Mouse (Mus musculus): ENCODE measurements around the gene Gm45618. TPM values are rescaled to one million over a fixed set of nuclear protein-coding genes. Genes with fewer than 3 reads are reported as not detected.

The Gm45618 gene
- polyA plus RNA-seq, 1 experiment from 2014 or later, result not detected

DNA sequence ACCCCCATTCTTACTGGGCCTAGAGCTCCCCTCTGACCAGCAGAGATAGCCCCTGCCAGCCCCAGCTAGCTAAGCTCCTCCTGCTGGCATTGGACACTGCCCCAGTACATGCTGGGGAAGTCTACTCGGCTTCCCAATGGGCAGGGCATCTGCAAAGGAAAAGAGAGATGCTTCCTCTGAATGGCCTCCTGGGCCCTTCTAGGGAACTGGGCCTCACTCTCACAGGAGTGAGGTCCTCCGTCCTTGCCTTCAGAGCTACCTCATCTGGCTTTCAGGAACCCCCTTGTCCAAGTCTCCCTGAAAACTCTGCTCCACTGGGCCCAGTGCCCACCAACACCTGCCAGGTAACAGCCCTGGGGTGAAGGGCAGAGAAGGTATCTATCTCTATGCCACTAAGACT, 39.7 kb downstream of the Gm45618 start:
- no peak for ATAC-seq (ENCODE audit: low FRiP score, low read depth)
- H3K4me2 ChIP-seq (replicated peaks), result no peak overlapping the region
- peaks cover 54% of the 10 kb centered on the region for H3K36me3 ChIP-seq
- 60% methylated on average over 2 of the region's 2 CpGs for WGBS
- no peak overlapping the region for H3K4me3 ChIP-seq
- no peak overlapping the region for H3K27ac ChIP-seq
- H3K9me3 ChIP-seq, result no peaks in the 10 kb centered on the region
- peaks cover 46% of the 10 kb centered on the region for H3K27me3 ChIP-seq (replicated peaks)
- peaks cover 11% of the 10 kb centered on the region for H3K4me1 ChIP-seq
- no peak overlapping the region for H3K9ac ChIP-seq

DNA sequence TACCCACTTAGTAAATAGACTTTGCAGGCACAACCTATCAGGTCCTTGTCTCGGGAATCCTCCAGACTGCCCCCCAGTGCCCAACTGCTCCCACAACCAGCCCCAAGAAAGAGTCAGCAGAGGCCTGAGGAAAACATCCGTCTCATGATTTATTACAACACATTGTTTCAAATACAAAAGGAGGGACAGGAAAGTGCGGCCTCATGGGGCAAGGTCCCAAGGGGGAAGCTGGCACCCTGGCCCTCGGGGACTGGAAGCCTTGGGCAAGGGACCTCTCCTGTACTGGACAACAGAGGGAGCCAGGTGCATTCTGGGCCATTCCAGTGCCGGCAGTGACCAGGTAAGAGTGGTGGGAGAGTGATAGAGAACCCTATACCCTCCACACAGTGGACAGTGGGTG, 41.2 kb downstream of the Gm45618 start:
- Histone ChIP-seq H3K27ac (no peak overlapping the region), H3K36me3 (peaks cover 41% of the 10 kb centered on the region), H3K4me3 (no peak overlapping the region), H3K4me2 (replicated peaks) (no peak overlapping the region), H3K4me1 (peaks cover 11% of the 10 kb centered on the region), H3K27me3 (replicated peaks) (peaks cover 39% of the 10 kb centered on the region), H3K9me3 (no peaks in the 10 kb centered on the region), H3K9ac (no peak overlapping the region)
- WGBS, result 36% methylated on average over 5 of the region's 5 CpGs
- no peak for ATAC-seq (ENCODE audit: low FRiP score, low read depth)

- H3K4me1 ChIP-seq, result peaks cover 4% of the 10 kb centered on the region
- WGBS, result 66% methylated on average over 3 of the region's 3 CpGs
- peaks cover 19% of the 10 kb centered on the region for H3K36me3 ChIP-seq
- peaks cover 17% of the 10 kb centered on the region for H3K27me3 ChIP-seq (replicated peaks)
- no peak overlapping the region for H3K4me3 ChIP-seq
- no peak overlapping the region for H3K9ac ChIP-seq
- no peak overlapping the region for H3K4me2 ChIP-seq (replicated peaks)
- H3K27ac ChIP-seq, result no peak overlapping the region
- H3K9me3 ChIP-seq, result no peaks in the 10 kb centered on the region
- no peak for ATAC-seq (ENCODE audit: low FRiP score, low read depth)
Observed at GRCm38 (mm10) chr7:142077138-142077537, 43.4 kb downstream of the Gm45618 start.

DNA sequence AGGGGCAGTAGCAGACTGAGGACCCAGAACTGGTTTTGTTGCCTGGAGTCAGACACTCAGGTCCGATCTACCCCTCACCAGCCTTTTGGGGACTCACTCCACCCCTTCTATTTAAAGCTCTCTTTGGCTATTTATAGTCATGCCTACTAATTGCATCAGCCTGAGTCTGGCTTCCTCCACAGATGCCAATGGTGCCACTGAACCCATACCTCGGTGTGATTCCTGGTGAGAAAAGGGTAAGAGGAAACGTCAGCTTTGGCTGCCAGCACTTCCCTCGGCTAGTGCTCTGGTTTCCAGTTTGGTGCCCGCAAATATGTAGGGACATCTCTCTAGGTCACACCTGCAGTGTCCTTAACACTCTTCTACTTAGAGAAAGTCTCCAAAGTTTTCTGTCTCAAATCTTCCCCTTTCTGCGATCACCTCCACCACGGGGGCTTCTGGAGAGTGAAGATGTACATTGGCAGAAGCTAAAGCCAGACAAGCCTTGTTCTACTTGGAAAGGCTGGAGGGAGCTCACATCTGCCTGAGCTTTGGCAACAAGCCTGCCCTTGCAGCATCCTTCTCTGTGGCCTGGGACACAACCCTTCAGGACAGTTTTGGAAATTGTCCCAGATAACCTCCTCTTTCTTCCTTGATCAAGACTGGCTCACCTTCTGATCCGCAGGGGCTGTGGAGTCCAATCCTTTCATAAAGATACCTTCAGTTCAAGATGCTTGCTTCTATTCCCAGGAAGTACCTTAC, 46.2 kb downstream of the Gm45618 start:
- Histone ChIP-seq H3K27me3 (replicated peaks) (0 out of 2 replicates have a peak, but pooled peaks cover 4% of the 10 kb centered on the region), H3K4me1 (no peaks in the 10 kb centered on the region; the same call in 1 of the 2 replicates), H3K36me3 (no peaks in the 10 kb centered on the region), H3K4me3 (no peak overlapping the region), H3K9ac (no peak overlapping the region), H3K4me2 (replicated peaks) (no peak overlapping the region), H3K9me3 (no peaks in the 10 kb centered on the region), H3K27ac (no peak overlapping the region)
- 71% methylated on average over 8 of the region's 8 CpGs for WGBS
- ATAC-seq (ENCODE audit: low FRiP score, low read depth), result no peak

GRCm38 (mm10) chr7:142071717-142072116, 48.8 kb downstream of the Gm45618 start:
- Histone ChIP-seq H3K27me3 (replicated peaks) (0 out of 2 replicates have a peak, but pooled peaks cover 4% of the 10 kb centered on the region), H3K36me3 (no peaks in the 10 kb centered on the region), H3K4me2 (replicated peaks) (no peak overlapping the region), H3K4me1 (no peaks in the 10 kb centered on the region; the same call in 1 of the 2 replicates), H3K9ac (no peak overlapping the region), H3K27ac (no peak overlapping the region), H3K9me3 (no peaks in the 10 kb centered on the region), H3K4me3 (no peak overlapping the region)
- no peak for ATAC-seq (ENCODE audit: low FRiP score, low read depth)

- no peak overlapping the region for H3K4me3 ChIP-seq
- 8% methylated on average over 10 of the region's 10 CpGs for WGBS
Observed at GRCm38 (mm10) chr7:142071212-142071578, 49.3 kb downstream of the Gm45618 start.

GRCm38 (mm10) chr7:142070458-142071211, 49.9 kb downstream of the Gm45618 start:
- H3K4me1 ChIP-seq, result no peaks in the 10 kb centered on the region; the same call in 1 of the 2 replicates
- ATAC-seq (ENCODE audit: low FRiP score, low read depth), result peak; percentile 68
- WGBS, result 15% methylated on average over 13 of the region's 13 CpGs
- H3K36me3 ChIP-seq, result no peaks in the 10 kb centered on the region
- no peak overlapping the region for H3K4me3 ChIP-seq
- H3K9ac ChIP-seq, result no peak overlapping the region
- H3K9me3 ChIP-seq, result no peaks in the 10 kb centered on the region
- no peak overlapping the region for H3K27ac ChIP-seq
- peak overlapping the region; percentile 54 for H3K4me2 ChIP-seq (replicated peaks)
- H3K27me3 ChIP-seq (replicated peaks), result 0 out of 2 replicates have a peak, but pooled peaks cover 4% of the 10 kb centered on the region

More at GRCm38 (mm10) chr7:142071212-142071578, 49.3 kb downstream of the Gm45618 start:
- Histone ChIP-seq H3K4me1 (no peaks in the 10 kb centered on the region; the same call in 1 of the 2 replicates), H3K9me3 (no peaks in the 10 kb centered on the region), H3K4me2 (replicated peaks) (peak overlapping the region; percentile 54), H3K27me3 (replicated peaks) (0 out of 2 replicates have a peak, but pooled peaks cover 4% of the 10 kb centered on the region), H3K36me3 (no peaks in the 10 kb centered on the region), H3K9ac (no peak overlapping the region), H3K27ac (no peak overlapping the region)
- ATAC-seq (ENCODE audit: low FRiP score, low read depth), result peak; percentile 72

Other genes starting within 250 kb of the Gm45618 start
- 70.1 and 74.1 TPM in 2 replicates for gene Tollip, start 202.2 kb downstream of the Gm45618 start, polyA plus RNA-seq (2016; fragmentation: Nextera tagmentation; extraction: Ambion mirVana)
- gene Brsk2, start 171.0 kb downstream of the Gm45618 start, polyA plus RNA-seq (2016; fragmentation: Nextera tagmentation; extraction: Ambion mirVana), result 21.0 and 21.2 TPM in 2 replicates
- 51.3 and 52.2 TPM in 2 replicates for gene Mob2, start 59.7 kb downstream of the Gm45618 start, polyA plus RNA-seq (2016; fragmentation: Nextera tagmentation; extraction: Ambion mirVana)
- 61.6 and 63.6 TPM in 2 replicates for gene Dusp8, start 24.9 kb downstream of the Gm45618 start, polyA plus RNA-seq (2016; fragmentation: Nextera tagmentation; extraction: Ambion mirVana)
- not detected in 2 replicates for gene Gm39115, start 15.3 kb upstream of the Gm45618 start, polyA plus RNA-seq (2016; fragmentation: Nextera tagmentation; extraction: Ambion mirVana)
- gene Gm45337, start 23.9 kb upstream of the Gm45618 start, polyA plus RNA-seq (2016; fragmentation: Nextera tagmentation; extraction: Ambion mirVana), result not detected in 2 replicates
- gene Gm29735, start 36.4 kb upstream of the Gm45618 start, polyA plus RNA-seq (2016; fragmentation: Nextera tagmentation; extraction: Ambion mirVana), result not detected in 2 replicates
- gene Gm4553, start 45.0 kb upstream of the Gm45618 start, polyA plus RNA-seq (2016; fragmentation: Nextera tagmentation; extraction: Ambion mirVana), result not detected in 2 replicates
- gene Krtap5-2, start 55.3 kb upstream of the Gm45618 start, polyA plus RNA-seq (2016; fragmentation: Nextera tagmentation; extraction: Ambion mirVana), result not detected in 2 replicates
- not detected in 2 replicates for gene Gm10153, start 69.7 kb upstream of the Gm45618 start, polyA plus RNA-seq (2016; fragmentation: Nextera tagmentation; extraction: Ambion mirVana)
- gene Krtap5-3, start 80.6 kb upstream of the Gm45618 start, polyA plus RNA-seq (2016; fragmentation: Nextera tagmentation; extraction: Ambion mirVana), result not detected in 2 replicates
- not detected in 2 replicates for gene Gm7579, start 91.1 kb upstream of the Gm45618 start, polyA plus RNA-seq (2016; fragmentation: Nextera tagmentation; extraction: Ambion mirVana)
- not detected in 2 replicates for gene Krtap5-5, start 109.2 kb upstream of the Gm45618 start, polyA plus RNA-seq (2016; fragmentation: Nextera tagmentation; extraction: Ambion mirVana)
- not detected in 2 replicates for gene Gm40460, start 120.3 kb upstream of the Gm45618 start, polyA plus RNA-seq (2016; fragmentation: Nextera tagmentation; extraction: Ambion mirVana)
- gene Gm2431, start 137.6 kb upstream of the Gm45618 start, polyA plus RNA-seq (2016; fragmentation: Nextera tagmentation; extraction: Ambion mirVana), result not detected in 2 replicates
- gene Gm4559, start 153.6 kb upstream of the Gm45618 start, polyA plus RNA-seq (2016; fragmentation: Nextera tagmentation; extraction: Ambion mirVana), result not detected in 2 replicates
- not detected in 2 replicates for gene Krtap5-1, start 176.4 kb upstream of the Gm45618 start, polyA plus RNA-seq (2016; fragmentation: Nextera tagmentation; extraction: Ambion mirVana)
- not detected in 2 replicates for gene Krtap5-4, start 182.8 kb upstream of the Gm45618 start, polyA plus RNA-seq (2016; fragmentation: Nextera tagmentation; extraction: Ambion mirVana)